Mouse (Mus musculus) ES-Bruce4 (cell line): ENCODE data around the gene Cog3. TPM values are rescaled to one million over a fixed set of nuclear protein-coding genes. Genes with fewer than 3 reads are reported as not detected.

Experiments
- H3K27ac ChIP-seq: 2 replicates; pipeline ENCODE4 v1.5.1; 2012; ENCODE audit warnings: low read length, inconsistent platforms; ENCODE audit not compliant: insufficient read depth
- H3K27me3 ChIP-seq: 2 replicates; pipeline ENCODE4 v1.6.1; 2012; ENCODE audit warnings: mild to moderate bottlenecking, low read length, inconsistent platforms; ENCODE audit not compliant: control insufficient read depth, poor library complexity, insufficient read depth, severe bottlenecking
- H3K36me3 ChIP-seq: 2 replicates; pipeline ENCODE4 v1.6.1; 2012; ENCODE audit warnings: inconsistent platforms, mild to moderate bottlenecking, low read length, moderate library complexity; ENCODE audit not compliant: control insufficient read depth, poor library complexity, insufficient read depth, severe bottlenecking
- H3K4me1 ChIP-seq: one replicate; pipeline ENCODE4 v1.8.1; 2011; ENCODE audit warnings: low read length; ENCODE audit not compliant: control insufficient read depth, insufficient read depth
- H3K4me3 ChIP-seq: 2 replicates; pipeline ENCODE4 v1.5.1; 2011; ENCODE audit warnings: low read depth, mild to moderate bottlenecking, low read length
- H3K9ac ChIP-seq: 2 replicates; pipeline ENCODE4 v1.6.1; 2012; ENCODE audit warnings: low read depth, mild to moderate bottlenecking, inconsistent platforms; ENCODE audit not compliant: poor library complexity, severe bottlenecking
- H3K9me3 ChIP-seq: replicated peaks from 2 replicates; pipeline ENCODE4 v1.6.1; 2012; ENCODE audit warnings: mild to moderate bottlenecking, low read length, inconsistent platforms; ENCODE audit not compliant: control insufficient read depth, poor library complexity, insufficient read depth, severe bottlenecking
- CTCF ChIP-seq: IDR thresholded peaks from one replicate; pipeline ENCODE4 v1.8.1; 2011; ENCODE audit warnings: low read depth, low read length
- EP300 ChIP-seq: IDR thresholded peaks from 2 replicates; pipeline ENCODE4 v1.6.1; 2011; ENCODE audit warnings: low read depth, low read length; ENCODE audit not compliant: insufficient read depth
- POLR2A ChIP-seq: IDR thresholded peaks from one replicate; pipeline ENCODE4 v1.8.1; 2011; ENCODE audit warnings: low read length; ENCODE audit not compliant: insufficient read depth
- polyA plus RNA-seq: library from polyadenylated mRNA; stranded (reverse); fragments of >200 nt; gene quantifications from 2 replicates; pipeline ENCODE4 v1.2.4, GENCODE M21; 2011; ENCODE audit warnings: low read depth; ENCODE audit not compliant: missing spikeins, insufficient read depth, insufficient read length

The Cog3 gene
- polyA plus RNA-seq, 1 experiment: 24.6 TPM

DNA sequence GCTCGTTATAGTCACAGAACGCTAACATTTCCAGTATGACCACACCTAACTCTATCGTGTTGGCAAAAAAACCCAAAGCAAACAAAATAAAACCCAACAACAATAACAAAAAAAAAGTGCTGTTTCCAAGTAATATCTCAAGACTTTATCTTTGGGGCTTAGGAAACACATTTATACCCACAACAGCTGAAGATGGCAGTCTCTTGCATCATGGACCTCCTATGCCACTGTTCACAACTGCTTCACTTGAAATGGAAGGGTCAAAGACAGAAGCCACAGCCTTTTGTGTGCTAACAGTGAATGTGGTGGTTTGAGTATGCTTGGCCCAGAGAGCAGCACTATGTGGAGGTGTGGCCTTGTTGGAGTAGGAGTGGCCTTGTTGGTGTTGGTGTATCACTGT lies 37.1 kb upstream of the Cog3 start:
- no peak overlapping the region for H3K9ac ChIP-seq
- no peak overlapping the region for H3K4me3 ChIP-seq
- no peak overlapping the region for H3K27ac ChIP-seq
- no peaks in the 10 kb centered on the region for H3K4me1 ChIP-seq
- no peaks in the 10 kb centered on the region for H3K27me3 ChIP-seq
- no peaks in the 10 kb centered on the region for H3K36me3 ChIP-seq
- H3K9me3 ChIP-seq: no peaks in the 10 kb centered on the region
- no peak for TF ChIP-seq CTCF
- TF ChIP-seq EP300: no peak
- TF ChIP-seq POLR2A: no peak

DNA sequence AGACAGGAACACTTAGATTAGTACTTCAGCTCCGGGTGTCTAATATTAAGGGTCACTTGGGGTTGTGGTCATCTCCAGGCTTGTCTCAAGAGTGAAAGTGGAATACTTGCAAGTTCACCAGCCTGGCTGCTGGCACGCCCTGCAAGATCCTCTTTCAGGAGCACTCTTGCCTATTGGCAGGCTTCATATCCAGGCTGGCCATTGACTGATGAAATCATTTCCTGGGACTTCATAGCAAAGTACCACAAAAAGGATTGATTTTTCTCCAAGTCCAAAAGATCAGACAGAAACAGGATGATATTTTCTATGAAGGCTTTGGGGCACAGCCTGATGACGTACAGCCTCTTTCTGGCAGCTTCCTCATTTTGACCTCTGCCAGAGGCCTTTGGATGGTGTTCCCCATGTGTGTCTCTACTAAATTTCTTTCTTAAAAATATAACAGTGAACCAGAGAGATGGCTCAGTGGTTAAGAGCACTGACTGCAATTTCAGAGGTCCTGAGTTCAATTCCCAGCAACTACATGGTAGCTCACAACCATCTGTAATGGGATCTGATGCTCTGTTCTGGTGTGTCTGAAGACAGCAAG lies 36.2 kb upstream of the Cog3 start:
- Histone ChIP-seq H3K4me1 (no peaks in the 10 kb centered on the region), H3K4me3 (no peak overlapping the region), H3K9me3 (no peaks in the 10 kb centered on the region), H3K9ac (no peak overlapping the region), H3K27me3 (no peaks in the 10 kb centered on the region), H3K27ac (no peak overlapping the region), H3K36me3 (no peaks in the 10 kb centered on the region)
- no peak for TF ChIP-seq CTCF
- no peak for TF ChIP-seq POLR2A
- no peak for TF ChIP-seq EP300

DNA sequence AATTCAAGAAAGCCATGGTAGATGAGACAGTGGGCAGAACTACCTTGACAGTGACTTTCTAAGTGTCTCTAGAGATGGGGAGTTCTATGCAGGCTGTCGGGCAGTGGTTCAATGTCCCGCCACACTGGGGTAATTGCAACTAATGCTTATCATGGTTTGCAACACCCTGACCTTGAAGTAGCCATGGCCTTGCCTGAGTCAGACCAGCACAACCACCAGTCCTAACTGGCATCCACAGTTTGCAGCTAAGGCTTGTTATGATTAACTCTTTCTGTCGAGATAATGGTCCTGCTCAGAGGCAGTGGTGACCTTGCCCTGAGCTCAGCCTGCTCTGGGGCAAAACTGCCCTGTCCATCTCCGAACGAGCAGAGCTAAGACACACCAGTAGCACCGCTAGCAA lies 35.0 kb upstream of the Cog3 start:
- Histone ChIP-seq H3K9ac (no peak overlapping the region), H3K9me3 (no peaks in the 10 kb centered on the region), H3K4me1 (no peaks in the 10 kb centered on the region), H3K27me3 (no peaks in the 10 kb centered on the region), H3K4me3 (no peak overlapping the region), H3K27ac (no peak overlapping the region), H3K36me3 (no peaks in the 10 kb centered on the region)
- no peak for TF ChIP-seq POLR2A
- TF ChIP-seq EP300: no peak
- TF ChIP-seq CTCF: no peak

DNA sequence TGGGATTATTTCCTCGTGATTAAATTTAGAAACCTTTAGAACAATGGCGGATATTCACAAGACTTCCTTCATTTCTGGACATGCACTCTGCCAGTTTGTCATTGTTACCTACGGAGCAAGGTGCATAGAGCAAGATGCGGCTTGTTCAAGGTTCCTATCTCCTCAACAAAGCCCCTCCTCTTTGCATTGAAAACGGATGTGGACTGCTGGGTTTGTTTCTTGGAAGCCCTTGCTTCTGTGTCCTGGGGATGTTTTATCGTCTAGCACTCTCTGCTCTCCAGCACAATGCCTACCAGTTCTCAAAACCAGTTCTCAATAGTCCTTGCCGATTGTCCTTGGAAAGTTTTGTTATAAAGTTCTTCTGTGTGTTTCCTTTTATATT lies 33.5 kb upstream of the Cog3 start:
- H3K4me1 ChIP-seq: no peaks in the 10 kb centered on the region
- H3K9ac ChIP-seq: no peak overlapping the region
- no peaks in the 10 kb centered on the region for H3K9me3 ChIP-seq
- H3K4me3 ChIP-seq: no peak overlapping the region
- no peaks in the 10 kb centered on the region for H3K36me3 ChIP-seq
- TF ChIP-seq CTCF: no peak
- TF ChIP-seq EP300: no peak
- no peak for TF ChIP-seq POLR2A
- no peak overlapping the region for H3K27ac ChIP-seq
- no peaks in the 10 kb centered on the region for H3K27me3 ChIP-seq

DNA sequence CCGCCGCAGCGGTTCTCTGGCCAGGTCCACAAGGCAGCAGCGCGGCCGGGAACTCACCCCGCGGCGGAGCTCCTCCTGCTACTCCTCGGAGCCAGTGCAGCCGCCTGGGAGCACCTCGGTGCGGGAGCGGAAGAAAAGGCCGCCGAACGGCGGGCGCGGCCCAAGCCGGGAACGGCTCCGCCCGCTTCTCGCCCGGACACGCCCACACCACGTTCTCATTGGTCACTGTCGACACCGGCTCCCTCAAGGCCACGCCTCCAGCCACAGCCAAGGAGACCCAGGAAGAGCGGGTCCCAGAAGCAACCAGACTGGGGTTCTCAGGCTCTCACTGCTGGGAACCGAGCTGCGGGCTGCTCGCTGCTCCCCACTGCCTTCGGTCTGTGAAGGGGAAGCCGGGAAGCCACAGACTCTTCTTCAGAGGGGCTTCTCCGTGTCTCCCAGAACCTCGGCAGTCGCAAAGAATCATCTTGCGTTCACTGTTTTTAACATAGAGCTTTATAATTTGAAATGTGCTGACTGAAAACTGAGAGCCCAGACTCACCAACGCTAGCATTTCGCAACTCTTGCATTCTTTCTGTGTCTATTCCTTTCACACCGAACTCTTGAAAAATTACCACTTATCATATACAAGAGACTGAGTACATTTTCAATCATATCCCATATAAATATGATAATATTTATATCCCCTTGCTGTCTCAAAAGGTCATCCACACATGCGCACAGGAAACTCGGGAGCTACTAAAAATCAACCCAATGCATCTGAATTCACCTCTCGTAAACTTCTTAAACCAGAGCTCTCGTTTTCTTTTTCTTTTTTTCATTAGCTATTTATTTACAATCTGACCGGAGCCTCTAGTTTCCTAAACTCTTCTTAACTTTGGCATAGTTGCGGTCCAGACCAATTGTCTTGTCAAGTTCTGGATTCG lies 32.8 kb upstream of the Cog3 start, which contains the start of gene Slc25a30:
Gene Slc25a30, minus strand, starts transcription at position 170 of the 926 bp plus-strand sequence.
- H3K36me3 ChIP-seq: peaks cover 1% of the 10 kb centered on the region; the same call in 1 of the 2 replicates
- peak within 1 kb of the TSS; percentile 54 for H3K9ac ChIP-seq
- no peaks in the 10 kb centered on the region for H3K4me1 ChIP-seq
- H3K9me3 ChIP-seq: no peaks in the 10 kb centered on the region
- no peak within 1 kb of the TSS for H3K27ac ChIP-seq
- TF ChIP-seq CTCF (no peak), POLR2A (peak; percentile 45)
- no peaks in the 10 kb centered on the region for H3K27me3 ChIP-seq
- H3K4me3 ChIP-seq: peak within 1 kb of the TSS; percentile 73

DNA sequence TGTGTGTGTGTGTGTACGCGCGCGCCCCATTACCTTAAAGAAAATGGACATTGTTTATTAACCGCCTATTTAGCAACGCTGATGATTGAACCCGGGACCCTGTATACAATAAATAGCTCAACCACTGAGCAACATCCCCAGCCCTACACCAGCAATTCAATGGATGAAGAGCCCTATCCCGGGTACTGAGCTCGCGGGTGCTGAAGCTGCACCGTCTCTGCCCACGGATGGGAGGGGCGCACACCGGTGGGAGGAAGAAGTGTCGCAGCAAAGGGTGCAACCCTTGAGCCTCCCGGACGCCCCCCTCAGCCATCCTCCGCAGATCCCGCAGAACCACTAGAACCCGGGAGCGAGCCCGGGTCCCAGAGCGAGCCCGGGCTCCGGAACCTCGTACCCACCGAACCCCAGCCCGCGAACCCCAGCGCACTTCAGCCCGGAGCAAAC lies 32.1 kb upstream of the Cog3 start:
- Histone ChIP-seq H3K4me1 (no peaks in the 10 kb centered on the region), H3K27me3 (no peaks in the 10 kb centered on the region), H3K4me3 (peak overlapping the region; percentile 73), H3K9ac (peak overlapping the region; percentile 54), H3K36me3 (peaks cover 4% of the 10 kb centered on the region), H3K9me3 (no peaks in the 10 kb centered on the region), H3K27ac (no peak overlapping the region)
- TF ChIP-seq EP300 (no peak), CTCF (no peak), POLR2A (no peak)
